Mouse (Mus musculus) cerebellum, adult 8-10 months (tissue): ENCODE measurements around the gene Sstr1.

Source experiments
- DNase-seq: peaks from one replicate; pipeline ENCODE4 v3.0.0; 2022

The Sstr1 gene

GRCm38 (mm10) chr12:58211163-58212071 lies at the start of gene Sstr1:
Sstr1 (plus strand) TSS chr12:58211772.
- DNase-seq, result no peak

- DNase-seq, result no peak
These were observed 12.8 kb upstream of the Sstr1 start for GRCm38 (mm10) chr12:58198810-58199209.

GRCm38 (mm10) chr12:58201190-58201589 lies 10.4 kb upstream of the Sstr1 start:
- no peak for DNase-seq

- DNase-seq, result no peak
These were observed 3.6 kb upstream of the Sstr1 start for GRCm38 (mm10) chr12:58207956-58208355.

- no peak for DNase-seq
These were observed 820 bp downstream of the Sstr1 start for GRCm38 (mm10) chr12:58212261-58212923.

GRCm38 (mm10) chr12:58212924-58213450 lies 1.4 kb downstream of the Sstr1 start:
- no peak for DNase-seq

- DNase-seq, result no peak
These were observed 2.1 kb downstream of the Sstr1 start for GRCm38 (mm10) chr12:58213451-58214288.

- DNase-seq, result no peak
These were observed 2.9 kb downstream of the Sstr1 start for GRCm38 (mm10) chr12:58214289-58215136.

- DNase-seq, result no peak
These were observed 4.6 kb downstream of the Sstr1 start for GRCm38 (mm10) chr12:58216218-58216617.

- no peak for DNase-seq
These were observed 7.5 kb downstream of the Sstr1 start for GRCm38 (mm10) chr12:58219078-58219477.

GRCm38 (mm10) chr12:58225644-58226043 lies 14.1 kb downstream of the Sstr1 start:
- no peak for DNase-seq

- DNase-seq, result no peak
These were observed 20.9 kb downstream of the Sstr1 start for GRCm38 (mm10) chr12:58232489-58232888.

- DNase-seq, result no peak
These were observed 40.3 kb downstream of the Sstr1 start for GRCm38 (mm10) chr12:58251901-58252300.
